Mouse (Mus musculus) thymus, postnatal 14 days (tissue): ENCODE results near the gene Gm13539.

Experiments used
- DNase-seq: peaks from one replicate; pipeline ENCODE4 v3.0.0; 2021

Gene Gm13539

GRCm38 (mm10) chr2:25828344-25828947 is 46.4 kb downstream of the Gm13539 start:
- peak; percentile 59 for DNase-seq

GRCm38 (mm10) chr2:25830786-25831185 is 48.7 kb downstream of the Gm13539 start:
- no peak for DNase-seq

- peak; percentile 63 for DNase-seq
Observed at GRCm38 (mm10) chr2:25836291-25836690, 54.2 kb downstream of the Gm13539 start.
